Mouse (Mus musculus) lung, postnatal 0 days (tissue): ENCODE measurements around the gene Sept5. TPM values are rescaled to one million over a fixed set of nuclear protein-coding genes. Genes with fewer than 3 reads are reported as not detected.

Experiments
- ATAC-seq: fragments of 200-750 bp; cut with Nextera tagmentation; 2 replicates; pipeline ENCODE4 v1.8.0; 2017; ENCODE audit warnings: moderate library complexity
- DNase-seq: peaks from one replicate; pipeline ENCODE4 v3.0.0-alpha.2; 2016; ENCODE audit warnings: low spot score
- H3K27ac ChIP-seq: fragments of 300-500 bp; sonication (generic); 2 replicates; pipeline ENCODE4 v1.5.1; 2014; ENCODE audit warnings: antibody characterized with exemption, mild to moderate bottlenecking, low read length, mixed read lengths
- H3K27me3 ChIP-seq: fragments of 300-500 bp; sonication (generic); replicated peaks from 2 replicates; pipeline ENCODE4 v1.6.1; 2014; ENCODE audit warnings: low read length, mixed read lengths; ENCODE audit not compliant: insufficient read depth
- H3K36me3 ChIP-seq: fragments of 300-500 bp; sonication (generic); 2 replicates; pipeline ENCODE4 v1.6.1; 2014; ENCODE audit warnings: low read length, mixed read lengths; ENCODE audit not compliant: insufficient read depth
- H3K4me1 ChIP-seq: fragments of 300-500 bp; sonication (generic); 2 replicates; pipeline ENCODE4 v1.6.1; 2014; ENCODE audit warnings: antibody characterized with exemption, low read depth, low read length, mixed read lengths; ENCODE audit not compliant: insufficient read depth
- H3K4me2 ChIP-seq: fragments of 300-500 bp; sonication (generic); replicated peaks from 2 replicates; pipeline ENCODE4 v1.6.1; 2014; ENCODE audit warnings: low read depth, mild to moderate bottlenecking, low read length, moderate library complexity, mixed read lengths
- H3K4me3 ChIP-seq: fragments of 300-500 bp; sonication (generic); 2 replicates; pipeline ENCODE4 v1.5.1; 2014; ENCODE audit warnings: low read depth, low read length
- H3K9ac ChIP-seq: fragments of 300-500 bp; sonication (generic); replicated peaks from 2 replicates; pipeline ENCODE4 v1.6.1; 2014; ENCODE audit warnings: low read depth, mild to moderate bottlenecking
- H3K9me3 ChIP-seq: fragments of 300-500 bp; sonication (generic); 2 replicates; pipeline ENCODE4 v1.6.1; 2016; ENCODE audit warnings: low read length, mixed read lengths
- CTCF ChIP-seq: IDR thresholded peaks from 2 replicates; pipeline ENCODE4 v1.5.1; 2016; ENCODE audit warnings: antibody characterized with exemption, mild to moderate bottlenecking
- EP300 ChIP-seq: IDR thresholded peaks from 2 replicates; pipeline ENCODE4 v1.6.1; 2016; ENCODE audit warnings: antibody characterized with exemption, mild to moderate bottlenecking, control low read depth
- WGBS: fragments of 180-500 bp; shearing (Covaris S2); extraction: QIAGEN DNeasy Blood & Tissue Kit; methylation state at CpG from one replicate; pipeline ENCODE4 v1.1.7; 2014; 5-methylcytosine and 5-hydroxymethylcytosine counted together
- polyA plus RNA-seq: library from polyadenylated mRNA; unstranded; fragments of >200 nt; fragmentation: Nextera tagmentation; extraction: Ambion mirVana; gene quantifications from 2 replicates; pipeline ENCODE4 v1.2.1, GENCODE M21; 2015

The Sept5 gene
- 8.5 and 9.6 TPM in 2 replicates for polyA plus RNA-seq

DNA sequence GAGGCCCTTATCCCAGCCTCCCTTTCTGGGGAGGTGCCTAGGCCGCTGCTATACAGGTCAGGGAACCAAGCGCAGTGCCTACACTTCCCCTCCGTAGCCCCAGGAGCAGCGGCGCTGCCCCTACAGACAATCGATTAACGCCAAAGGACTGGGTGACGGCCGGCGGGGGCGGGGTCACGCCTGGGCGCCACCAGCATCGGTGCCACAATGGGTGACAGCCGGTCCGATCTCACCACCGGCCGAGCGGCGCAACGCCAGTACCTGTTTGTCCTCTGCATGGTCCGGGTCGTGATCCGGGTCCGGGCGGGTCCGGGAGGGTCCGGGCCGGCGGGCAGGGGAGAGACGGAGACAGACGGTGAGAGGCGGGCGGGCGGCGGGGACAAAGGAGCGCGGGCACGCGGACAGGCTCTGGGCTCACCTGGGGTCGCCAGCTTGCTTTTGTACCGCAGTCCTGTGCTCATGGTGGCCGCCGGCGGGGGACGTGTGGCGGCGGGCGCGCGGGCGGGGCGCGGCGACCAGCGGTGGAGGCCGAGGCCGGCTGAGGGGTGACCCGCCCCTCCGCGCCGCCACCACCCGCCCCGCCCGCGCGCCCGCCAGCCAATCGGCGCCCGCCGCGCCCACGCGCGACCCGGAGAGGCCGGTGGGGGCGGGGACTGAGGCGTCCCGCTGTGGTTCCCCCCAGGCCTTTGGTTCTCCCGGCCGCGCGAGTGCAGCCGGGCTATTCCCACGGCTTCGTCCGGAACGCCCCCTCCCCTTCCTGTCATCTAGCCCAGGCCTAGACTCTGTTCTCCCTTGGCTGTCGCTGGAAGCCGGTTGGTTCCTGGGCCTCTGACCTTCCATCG, at the start of gene Sept5:
Sept5 (minus strand) TSS at position 565 of the 842 bp plus-strand sequence.
- TF ChIP-seq EP300: no peak
- TF ChIP-seq CTCF: no peak
- Histone ChIP-seq H3K4me3 (peak within 1 kb of the TSS; percentile 62), H3K27me3 (peaks cover 14% of the 10 kb centered on the region; the same call in 1 of the 2 replicates), H3K4me1 (0 out of 2 replicates have a peak, but pooled peaks cover 5% of the 10 kb centered on the region), H3K9ac (peak within 1 kb of the TSS; percentile 62), H3K36me3 (no peaks in the 10 kb centered on the region), H3K9me3 (no peaks in the 10 kb centered on the region), H3K4me2 (peak within 1 kb of the TSS; percentile 99), H3K27ac (no peak within 1 kb of the TSS)
- peak; percentile 62 for DNase-seq
- WGBS: 2% methylated on average over 31 of the region's 93 CpGs
- peak; percentile 72 for ATAC-seq

DNA sequence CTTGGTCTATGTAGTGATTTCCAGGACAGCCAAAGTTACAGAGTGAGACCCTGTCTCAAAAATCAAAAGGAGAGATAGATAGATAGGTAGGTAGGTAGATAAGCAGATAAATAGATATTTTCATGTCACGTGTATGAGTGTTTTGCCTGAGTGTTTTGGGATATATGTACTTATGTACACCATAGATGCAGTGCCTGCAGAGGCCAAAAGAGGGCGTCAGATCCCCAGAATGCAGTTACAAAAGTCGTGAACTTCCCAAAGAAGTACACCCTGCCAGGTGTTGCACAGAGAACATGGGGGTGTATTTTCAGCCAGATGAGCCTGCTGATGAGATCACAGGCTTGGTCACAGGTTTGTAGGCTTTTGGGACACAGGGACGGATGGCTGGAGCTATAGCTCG, 49.4 kb upstream of the Sept5 start:
- DNase-seq: no peak

DNA sequence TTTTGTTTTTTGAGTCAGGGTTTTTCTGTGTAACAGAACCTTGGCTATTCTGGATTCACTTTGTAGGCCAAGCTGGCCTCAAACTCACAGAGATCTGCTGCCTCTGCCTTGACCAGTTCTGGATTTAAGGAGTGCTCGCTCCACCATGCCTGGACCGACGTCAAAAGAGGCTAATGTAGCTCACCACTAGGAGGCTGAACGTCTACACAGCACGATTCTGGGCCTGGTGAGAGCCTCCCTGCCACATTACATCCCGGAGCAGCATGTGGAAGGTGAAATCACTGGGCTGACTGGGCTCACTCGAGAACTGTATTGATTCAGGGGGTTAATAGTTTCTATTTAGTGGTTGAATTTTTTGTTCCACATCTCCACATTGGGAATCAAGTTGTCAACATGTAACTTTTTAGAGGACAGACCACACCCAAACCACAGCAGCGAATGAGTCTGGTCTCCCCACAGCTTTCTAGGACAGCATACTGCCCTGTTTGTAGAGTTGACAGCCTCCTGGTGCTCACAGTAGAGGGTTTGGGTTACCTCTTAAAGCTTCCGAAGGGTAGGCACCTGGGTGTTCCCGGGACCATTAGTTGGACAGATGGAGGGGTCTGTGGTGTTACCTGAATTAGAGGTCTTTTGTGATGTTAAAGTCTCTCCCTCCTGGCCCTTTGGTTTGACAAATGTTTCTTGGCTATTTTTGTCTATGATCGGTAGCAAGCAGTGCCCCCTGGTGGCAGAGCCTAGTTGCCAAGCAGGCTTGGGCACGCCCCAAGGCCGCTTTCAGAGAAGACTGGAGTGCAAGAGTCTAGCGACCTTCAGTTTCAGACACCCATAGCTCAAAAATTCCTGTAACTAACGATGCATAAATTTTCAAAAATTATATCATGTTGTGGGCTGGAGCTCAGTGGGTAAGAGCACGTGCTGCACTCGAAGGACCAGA, 48.3 kb upstream of the Sept5 start:
- no peaks in the 10 kb centered on the region for H3K36me3 ChIP-seq
- no peak overlapping the region for H3K4me2 ChIP-seq
- H3K27me3 ChIP-seq: no peaks in the 10 kb centered on the region
- no peak overlapping the region for H3K4me3 ChIP-seq
- H3K9ac ChIP-seq: no peak overlapping the region
- peak; percentile 81 for TF ChIP-seq CTCF
- no peak for TF ChIP-seq EP300
- no peak overlapping the region for H3K27ac ChIP-seq
- H3K4me1 ChIP-seq: no peaks in the 10 kb centered on the region
- ATAC-seq: peak; percentile 37
- no peaks in the 10 kb centered on the region for H3K9me3 ChIP-seq
- WGBS: 33% methylated on average over 17 of the region's 17 CpGs
- DNase-seq: peak; percentile 79

More for the DNA sequence above, 49.4 kb upstream of the Sept5 start:
- Histone ChIP-seq H3K9me3 (no peaks in the 10 kb centered on the region), H3K4me3 (no peak overlapping the region), H3K4me2 (no peak overlapping the region), H3K4me1 (no peaks in the 10 kb centered on the region), H3K27ac (no peak overlapping the region), H3K9ac (no peak overlapping the region), H3K36me3 (no peaks in the 10 kb centered on the region), H3K27me3 (no peaks in the 10 kb centered on the region)
- ATAC-seq: no peak
- peak; percentile 50 for TF ChIP-seq CTCF
- TF ChIP-seq EP300: no peak
- WGBS: 43% methylated on average over 5 of the region's 5 CpGs

DNA sequence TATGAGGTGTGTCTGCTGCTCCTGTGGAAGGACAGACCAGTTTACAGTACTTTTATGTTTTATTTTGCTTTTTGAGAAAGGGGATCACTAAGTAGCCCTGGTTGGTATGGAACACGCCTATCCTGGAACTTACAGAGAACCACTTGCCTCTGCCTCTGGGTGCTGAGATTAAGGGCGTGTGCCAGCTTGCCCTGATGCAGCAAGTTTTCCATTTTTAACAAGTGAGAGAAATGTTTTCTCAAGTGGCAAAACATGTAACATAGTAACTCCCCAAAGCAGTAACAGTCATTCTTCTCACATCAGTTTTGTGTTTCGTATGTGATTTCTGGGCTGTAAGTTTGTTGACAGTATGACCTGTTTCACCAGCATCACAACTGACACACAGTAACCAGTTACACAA, 43.3 kb upstream of the Sept5 start:
- H3K9me3 ChIP-seq: no peaks in the 10 kb centered on the region
- no peak for TF ChIP-seq EP300
- no peak for TF ChIP-seq CTCF
- no peak overlapping the region for H3K4me3 ChIP-seq
- H3K4me1 ChIP-seq: no peaks in the 10 kb centered on the region
- H3K9ac ChIP-seq: no peak overlapping the region
- H3K4me2 ChIP-seq: no peak overlapping the region
- H3K27me3 ChIP-seq: no peaks in the 10 kb centered on the region
- H3K27ac ChIP-seq: no peak overlapping the region
- DNase-seq (no peak), ATAC-seq (no peak)
- H3K36me3 ChIP-seq: no peaks in the 10 kb centered on the region
- 60% methylated on average over 3 of the region's 3 CpGs for WGBS

DNA sequence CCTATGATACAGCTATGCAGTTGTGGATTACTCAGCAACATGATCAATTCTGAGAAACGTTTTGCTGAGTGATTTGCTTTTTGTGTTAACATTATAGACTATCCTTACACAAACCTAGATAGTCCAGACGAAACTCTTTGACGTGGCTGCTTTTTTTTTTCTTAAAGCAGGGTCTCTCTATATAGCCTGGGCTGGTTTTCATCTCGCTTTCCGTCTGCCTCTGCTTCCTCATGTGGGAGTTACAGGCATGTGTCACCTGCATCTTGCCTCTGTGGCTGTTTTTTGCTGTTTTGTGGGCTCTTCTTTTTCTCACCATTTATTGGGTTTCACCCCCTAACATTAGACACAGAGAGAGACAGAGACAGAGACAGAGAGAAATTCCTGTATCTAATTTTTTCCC, 42.3 kb upstream of the Sept5 start:
- no peak for ATAC-seq
- no peak overlapping the region for H3K4me3 ChIP-seq

DNA sequence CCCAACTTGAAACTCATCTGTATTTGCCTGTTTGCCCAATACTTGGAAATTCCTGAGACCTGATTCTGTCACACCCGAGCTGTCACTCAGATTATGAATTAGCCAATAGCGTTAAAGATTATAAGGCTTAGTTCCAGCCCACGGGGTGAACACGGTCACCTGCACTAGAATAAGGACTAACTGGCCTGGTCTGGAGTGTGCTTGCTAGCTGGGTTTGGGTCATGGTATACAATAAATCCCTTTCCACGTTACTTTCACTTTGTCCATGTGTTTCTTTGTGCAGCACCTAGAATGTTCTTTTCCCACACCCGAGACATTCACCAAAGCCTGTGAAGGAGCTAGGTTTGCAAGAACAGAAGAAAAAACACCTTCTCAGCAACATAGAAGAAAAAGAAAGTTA, 40.2 kb upstream of the Sept5 start:
- no peaks in the 10 kb centered on the region for H3K27me3 ChIP-seq
- no peak overlapping the region for H3K4me3 ChIP-seq
- H3K36me3 ChIP-seq: no peaks in the 10 kb centered on the region
- 56% methylated on average over 6 of the region's 6 CpGs for WGBS
- H3K27ac ChIP-seq: no peak overlapping the region
- no peak for ATAC-seq
- no peaks in the 10 kb centered on the region for H3K9me3 ChIP-seq
- no peak for TF ChIP-seq CTCF
- no peaks in the 10 kb centered on the region for H3K4me1 ChIP-seq
- DNase-seq: no peak
- no peak overlapping the region for H3K4me2 ChIP-seq
- H3K9ac ChIP-seq: no peak overlapping the region

More for the DNA sequence above, 42.3 kb upstream of the Sept5 start:
- TF ChIP-seq CTCF (no peak), EP300 (no peak)
- Histone ChIP-seq H3K27me3 (no peaks in the 10 kb centered on the region), H3K4me1 (no peaks in the 10 kb centered on the region), H3K36me3 (no peaks in the 10 kb centered on the region), H3K27ac (no peak overlapping the region), H3K4me2 (no peak overlapping the region), H3K9me3 (no peaks in the 10 kb centered on the region), H3K9ac (no peak overlapping the region)
- 52% methylated on average over 5 of the region's 5 CpGs for WGBS
- DNase-seq: no peak
